Mouse (Mus musculus): Measurements from ENCODE around the gene Lrrc8c. TPM values are rescaled to one million over a fixed set of nuclear protein-coding genes. Genes with fewer than 3 reads are reported as not detected.
"Not testable (repeated sequence)": the region's sequence is repeated elsewhere in the genome, so short reads cannot be mapped to it uniquely, and the experiment has no call there.

The Lrrc8c gene
- polyA plus RNA-seq, 1 experiment from 2014 or later, result 27.1 TPM

GRCm38 (mm10) chr5:105638266-105638665 is 119.1 kb downstream of the Lrrc8c start:
- not testable (repeated sequence) for H3K36me3 ChIP-seq; ATAC-seq (ENCODE audit: insufficient number of reproducible peaks, low FRiP score); H3K4me1 ChIP-seq (replicated peaks); H3K27me3 ChIP-seq (replicated peaks); H3K9ac ChIP-seq; H3K9me3 ChIP-seq (replicated peaks); H3K4me3 ChIP-seq; H3K4me2 ChIP-seq; H3K27ac ChIP-seq (ENCODE audit: poor library complexity, severe bottlenecking)
- 81% methylated on average over 2 of the region's 2 CpGs for WGBS

- no peaks in the 10 kb centered on the region for H3K27me3 ChIP-seq (replicated peaks)
- H3K4me1 ChIP-seq (replicated peaks), result no peaks in the 10 kb centered on the region
- H3K4me2 ChIP-seq, result no peak overlapping the region
- H3K9ac ChIP-seq, result no peak overlapping the region
- no peaks in the 10 kb centered on the region for H3K9me3 ChIP-seq (replicated peaks)
- no peak overlapping the region for H3K4me3 ChIP-seq
- no peak for ATAC-seq (ENCODE audit: insufficient number of reproducible peaks, low FRiP score)
- no peak overlapping the region for H3K27ac ChIP-seq (ENCODE audit: poor library complexity, severe bottlenecking)
- H3K36me3 ChIP-seq, result no peaks in the 10 kb centered on the region
- 81% methylated on average over 6 of the region's 6 CpGs for WGBS
Observed at GRCm38 (mm10) chr5:105638916-105639315, 119.7 kb downstream of the Lrrc8c start.

GRCm38 (mm10) chr5:105639363-105639762 is 120.2 kb downstream of the Lrrc8c start:
- Histone ChIP-seq H3K27me3 (replicated peaks) (no peaks in the 10 kb centered on the region), H3K27ac (ENCODE audit: poor library complexity, severe bottlenecking) (no peak overlapping the region), H3K9me3 (replicated peaks) (no peaks in the 10 kb centered on the region), H3K4me2 (no peak overlapping the region), H3K36me3 (no peaks in the 10 kb centered on the region), H3K4me3 (no peak overlapping the region), H3K9ac (no peak overlapping the region), H3K4me1 (replicated peaks) (no peaks in the 10 kb centered on the region)
- no peak for ATAC-seq (ENCODE audit: insufficient number of reproducible peaks, low FRiP score)
- 88% methylated on average over 11 of the region's 11 CpGs for WGBS

GRCm38 (mm10) chr5:105642517-105642916 is 123.3 kb downstream of the Lrrc8c start:
- Histone ChIP-seq H3K4me3 (no peak overlapping the region), H3K27me3 (replicated peaks) (no peaks in the 10 kb centered on the region), H3K4me2 (no peak overlapping the region), H3K9ac (no peak overlapping the region), H3K4me1 (replicated peaks) (no peaks in the 10 kb centered on the region), H3K9me3 (replicated peaks) (no peaks in the 10 kb centered on the region), H3K36me3 (no peaks in the 10 kb centered on the region), H3K27ac (ENCODE audit: poor library complexity, severe bottlenecking) (no peak overlapping the region)
- 72% methylated on average over 5 of the region's 5 CpGs for WGBS
- no peak for ATAC-seq (ENCODE audit: insufficient number of reproducible peaks, low FRiP score)

- no peak for ATAC-seq (ENCODE audit: insufficient number of reproducible peaks, low FRiP score)
- Histone ChIP-seq H3K4me2 (no peak overlapping the region), H3K9me3 (replicated peaks) (no peaks in the 10 kb centered on the region), H3K4me3 (no peak overlapping the region), H3K27ac (ENCODE audit: poor library complexity, severe bottlenecking) (no peak overlapping the region), H3K36me3 (no peaks in the 10 kb centered on the region), H3K27me3 (replicated peaks) (no peaks in the 10 kb centered on the region), H3K9ac (no peak overlapping the region), H3K4me1 (replicated peaks) (no peaks in the 10 kb centered on the region; the same call in 1 of the 2 replicates)
- 84% methylated on average over 8 of the region's 8 CpGs for WGBS
Observed at GRCm38 (mm10) chr5:105643276-105643675, 124.1 kb downstream of the Lrrc8c start.

GRCm38 (mm10) chr5:105644195-105644594 is 125.0 kb downstream of the Lrrc8c start:
- no peaks in the 10 kb centered on the region for H3K27me3 ChIP-seq (replicated peaks)
- 83% methylated on average over 6 of the region's 6 CpGs for WGBS
- H3K9me3 ChIP-seq (replicated peaks), result no peaks in the 10 kb centered on the region
- no peaks in the 10 kb centered on the region for H3K36me3 ChIP-seq
- no peak overlapping the region for H3K9ac ChIP-seq
- no peak overlapping the region for H3K27ac ChIP-seq (ENCODE audit: poor library complexity, severe bottlenecking)
- H3K4me3 ChIP-seq, result no peak overlapping the region
- no peak for ATAC-seq (ENCODE audit: insufficient number of reproducible peaks, low FRiP score)
- peaks cover 9% of the 10 kb centered on the region for H3K4me1 ChIP-seq (replicated peaks)
- H3K4me2 ChIP-seq, result no peak overlapping the region

- no peaks in the 10 kb centered on the region for H3K9me3 ChIP-seq (replicated peaks)
- ATAC-seq (ENCODE audit: insufficient number of reproducible peaks, low FRiP score), result no peak
- H3K4me1 ChIP-seq (replicated peaks), result peaks cover 21% of the 10 kb centered on the region
- no peak overlapping the region for H3K4me3 ChIP-seq
- no peaks in the 10 kb centered on the region for H3K36me3 ChIP-seq
- H3K9ac ChIP-seq, result no peak overlapping the region
- H3K4me2 ChIP-seq, result no peak overlapping the region
- no peaks in the 10 kb centered on the region for H3K27me3 ChIP-seq (replicated peaks)
- WGBS, result 78% methylated on average over 7 of the region's 7 CpGs
- no peak overlapping the region for H3K27ac ChIP-seq (ENCODE audit: poor library complexity, severe bottlenecking)
Observed at GRCm38 (mm10) chr5:105647094-105647493, 127.9 kb downstream of the Lrrc8c start.

GRCm38 (mm10) chr5:105648648-105649287 is 129.6 kb downstream of the Lrrc8c start:
- H3K36me3 ChIP-seq, result no peaks in the 10 kb centered on the region
- H3K4me3 ChIP-seq, result no peak overlapping the region
- peaks cover 21% of the 10 kb centered on the region for H3K4me1 ChIP-seq (replicated peaks)
- H3K27ac ChIP-seq (ENCODE audit: poor library complexity, severe bottlenecking), result peak overlapping the region; percentile 65
- no peaks in the 10 kb centered on the region for H3K9me3 ChIP-seq (replicated peaks)
- H3K27me3 ChIP-seq (replicated peaks), result no peaks in the 10 kb centered on the region
- WGBS, result 30% methylated on average over 7 of the region's 7 CpGs
- peak overlapping the region; percentile 17; the same call in 1 of the 2 replicates for H3K4me2 ChIP-seq
- H3K9ac ChIP-seq, result peak overlapping the region; percentile 9; the same call in 1 of the 2 replicates
- ATAC-seq (ENCODE audit: insufficient number of reproducible peaks, low FRiP score), result no peak

- ATAC-seq (ENCODE audit: insufficient number of reproducible peaks, low FRiP score), result peak; percentile 72
- H3K27me3 ChIP-seq (replicated peaks), result no peaks in the 10 kb centered on the region
- no peaks in the 10 kb centered on the region for H3K36me3 ChIP-seq
- no peaks in the 10 kb centered on the region for H3K9me3 ChIP-seq (replicated peaks)
- peak overlapping the region; percentile 65 for H3K27ac ChIP-seq (ENCODE audit: poor library complexity, severe bottlenecking)
- 60% methylated on average over 10 of the region's 10 CpGs for WGBS
- peaks cover 26% of the 10 kb centered on the region for H3K4me1 ChIP-seq (replicated peaks)
- no peak overlapping the region for H3K9ac ChIP-seq
- H3K4me3 ChIP-seq, result no peak overlapping the region
- H3K4me2 ChIP-seq, result no peak overlapping the region
Observed at GRCm38 (mm10) chr5:105649514-105650001, 130.4 kb downstream of the Lrrc8c start.

GRCm38 (mm10) chr5:105650728-105651479 is 131.7 kb downstream of the Lrrc8c start:
- no peaks in the 10 kb centered on the region for H3K9me3 ChIP-seq (replicated peaks)
- no peak overlapping the region for H3K4me3 ChIP-seq
- H3K9ac ChIP-seq, result no peak overlapping the region
- no peak overlapping the region for H3K4me2 ChIP-seq
- H3K27me3 ChIP-seq (replicated peaks), result no peaks in the 10 kb centered on the region
- H3K4me1 ChIP-seq (replicated peaks), result peaks cover 27% of the 10 kb centered on the region
- WGBS, result 80% methylated on average over 8 of the region's 8 CpGs
- no peaks in the 10 kb centered on the region for H3K36me3 ChIP-seq
- ATAC-seq (ENCODE audit: insufficient number of reproducible peaks, low FRiP score), result no peak
- no peak overlapping the region for H3K27ac ChIP-seq (ENCODE audit: poor library complexity, severe bottlenecking)

GRCm38 (mm10) chr5:105651561-105651991 is 132.4 kb downstream of the Lrrc8c start:
- H3K4me2 ChIP-seq, result no peak overlapping the region
- H3K36me3 ChIP-seq, result no peaks in the 10 kb centered on the region
- H3K9me3 ChIP-seq (replicated peaks), result no peaks in the 10 kb centered on the region
- no peak overlapping the region for H3K9ac ChIP-seq
- H3K4me3 ChIP-seq, result no peak overlapping the region
- H3K4me1 ChIP-seq (replicated peaks), result peaks cover 27% of the 10 kb centered on the region
- no peak for ATAC-seq (ENCODE audit: insufficient number of reproducible peaks, low FRiP score)
- no peaks in the 10 kb centered on the region for H3K27me3 ChIP-seq (replicated peaks)
- 55% methylated on average over 11 of the region's 11 CpGs for WGBS
- H3K27ac ChIP-seq (ENCODE audit: poor library complexity, severe bottlenecking), result no peak overlapping the region
